Comparison of ENCODE assay signal across 8 mouse cellular contexts in the genomic region with DNA sequence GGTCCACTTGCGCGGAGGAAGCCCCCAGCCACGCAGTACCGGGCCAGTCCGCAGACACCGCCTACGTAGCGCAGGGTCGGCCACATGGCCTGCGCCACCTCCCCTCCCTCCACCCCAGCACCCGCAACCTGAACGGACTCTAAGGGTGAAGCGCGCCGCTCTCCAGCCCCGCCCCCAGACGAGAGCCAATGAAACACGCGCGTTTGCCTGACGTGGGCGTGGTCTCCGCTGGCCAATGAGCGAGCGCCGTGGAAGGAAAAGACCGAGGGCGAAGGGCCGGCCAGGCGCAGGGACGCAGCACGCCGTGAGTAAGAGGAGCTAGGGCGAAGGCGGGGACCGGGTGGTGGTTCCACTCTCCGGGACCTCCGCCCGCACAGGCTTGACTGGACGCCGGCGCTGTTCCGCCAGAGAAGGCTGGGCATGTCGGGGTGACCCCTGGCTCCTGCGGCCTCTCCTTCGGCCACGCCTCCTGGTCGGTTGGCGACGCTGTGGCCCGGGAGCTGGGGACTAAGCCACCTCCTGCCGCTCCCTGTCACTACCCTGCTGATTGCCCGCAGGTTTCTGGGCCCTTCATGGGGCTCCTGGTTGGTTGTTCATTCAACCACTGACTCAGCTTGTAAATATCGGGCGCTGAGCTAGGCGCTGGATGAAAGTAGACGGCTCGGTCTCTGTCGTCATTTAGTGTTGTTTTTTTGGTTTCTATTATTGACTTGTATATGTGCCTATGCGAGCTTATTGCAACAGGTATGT. TPM values are rescaled to one million over a fixed set of nuclear protein-coding genes. Genes with fewer than 3 reads are reported as not detected.
A peak's percentile ranks its signal among the peaks of the same experiment; 100 is the strongest.
DNase-seq lines count a peak whose midpoint lies in the region; ATAC-seq lines count a peak whose summit lies in the region.

Gene L2hgdh, minus strand, starts transcription at position 163 of the 750 bp plus-strand sequence.
Gene Atp5s, plus strand, starts transcription at position 240 of the 750 bp plus-strand sequence.

- peak; percentile 87 for DNase-seq in WW6 (ENCODE audit: low read depth, low spot score)
- DNase-seq in cerebellum, postnatal 4 days (ENCODE audit: low spot score in 2 of 2): peak; percentile 86 to 94
- DNase-seq in gastrocnemius, adult 18-20 months (ENCODE audit: low spot score): peak; percentile 98
- DNase-seq in left cerebral cortex, adult 18-20 months (ENCODE audit: low spot score in 2 of 2): peak; percentile 96
- DNase-seq in right cerebral cortex, adult 18-20 months: peak; percentile 97
- DNase-seq in urinary bladder, postnatal 10 days (ENCODE audit: low spot score): peak; percentile 87

- peak within 1 kb of the TSS; percentile 91 for H3K4me3 ChIP-seq in hindbrain, embryonic 16.5 days (ENCODE audit: low read length)
- peak within 1 kb of the TSS; percentile 55 for H3K4me3 ChIP-seq in macrophage (ENCODE audit: inconsistent target)

- H3K27ac ChIP-seq in hindbrain, embryonic 16.5 days (ENCODE audit: low read depth, low read length): peak within 1 kb of the TSS; percentile 86
- H3K27ac ChIP-seq in macrophage: peak within 1 kb of the TSS; percentile 22; the same call in 1 of the 2 replicates

- peaks cover 12% of the 10 kb centered on the region for H3K4me1 ChIP-seq in hindbrain, embryonic 16.5 days (ENCODE audit: control insufficient read depth, insufficient read depth, low read depth, low read length)

- H3K4me2 ChIP-seq in hindbrain, embryonic 16.5 days (ENCODE audit: low read length): peak within 1 kb of the TSS; percentile 85

- no peaks in the 10 kb centered on the region for H3K79me2 ChIP-seq in macrophage (ENCODE audit: inconsistent target)

- H3K9ac ChIP-seq in hindbrain, embryonic 16.5 days (ENCODE audit: low read depth, low read length): peak within 1 kb of the TSS; percentile 86

- H3K9me3 ChIP-seq in hindbrain, embryonic 16.5 days (ENCODE audit: control insufficient read depth, low read length): no peaks in the 10 kb centered on the region

- peaks cover 7% of the 10 kb centered on the region for H3K36me3 ChIP-seq in hindbrain, embryonic 16.5 days (ENCODE audit: control insufficient read depth, insufficient read depth, low read length)
- H3K36me3 ChIP-seq in macrophage (ENCODE audit: inconsistent target): no peaks in the 10 kb centered on the region

- H3K27me3 ChIP-seq in hindbrain, embryonic 16.5 days (replicated peaks; ENCODE audit: control insufficient read depth, insufficient read depth, low read length): no peaks in the 10 kb centered on the region

- ATAC-seq in hindbrain, embryonic 16.5 days: peak; percentile 97

- under 1% methylated on average over 51 of the region's 60 CpGs for WGBS in hindbrain, embryonic 16.5 days
- WGBS in macrophage (ENCODE audit: missing documents): under 1% methylated on average over 60 of the region's 60 CpGs

RNA-seq across cellular contexts. Expression of gene L2hgdh, which starts in this region (rescaled TPM):
- 10 to 100 TPM; 37.6 to 42.5 TPM for total RNA-seq in gastrocnemius, adult 18-20 months (2021)
- 14.4 and 15.3 TPM in 2 replicates for polyA plus RNA-seq in hindbrain, embryonic 16.5 days (2015; fragmentation: Nextera tagmentation; extraction: Ambion mirVana)
- total RNA-seq in left cerebral cortex, adult 18-20 months (2021): 10 to 100 TPM; 21.9 TPM
- total RNA-seq in macrophage (2018; cell fraction: chromatin; rRNA removed): 1 to 10 TPM in 24 of 26 experiments, under 1 TPM in 2; 0.70 to 9.5 (median 2.7) TPM
- total RNA-seq in macrophage (2018; cell fraction: cytosol; rRNA removed): 1 to 10 TPM in 17 of 26 experiments, under 1 TPM in 9; 0.53 to 2.0 (median 1.4) TPM
- total RNA-seq in macrophage (2018; cell fraction: nucleus; rRNA removed): 1 to 10 TPM in 22 of 26 experiments, under 1 TPM in 4; 0.40 to 7.4 (median 2.6) TPM
- 0.85 to 3.1 TPM (median 1.2 TPM) in 3 replicates for polyA plus RNA-seq in macrophage (2018)

RNA-seq across cellular contexts. Expression of gene Atp5s, which starts in this region (rescaled TPM):
- total RNA-seq in gastrocnemius, adult 18-20 months (2021): 10 to 100 TPM; 20.1 to 23.3 TPM
- 38.9 and 42.6 TPM in 2 replicates for polyA plus RNA-seq in hindbrain, embryonic 16.5 days (2015; fragmentation: Nextera tagmentation; extraction: Ambion mirVana)
- total RNA-seq in left cerebral cortex, adult 18-20 months (2021): 10 to 100 TPM; 32.7 to 32.8 TPM
- total RNA-seq in macrophage (2018; cell fraction: chromatin; rRNA removed): 10 to 100 TPM in 24 of 26 experiments, 1 to 10 TPM in 2; 7.2 to 39.4 (median 20.4) TPM
- 1 to 10 TPM; 3.5 to 9.3 (median 5.9) TPM for total RNA-seq in macrophage (2018; cell fraction: cytosol; rRNA removed)
- total RNA-seq in macrophage (2018; cell fraction: nucleus; rRNA removed): 10 to 100 TPM in 19 of 26 experiments, 1 to 10 TPM in 7; 4.7 to 33.7 (median 16.7) TPM
- 7.8 to 9.8 TPM (median 9.3 TPM) in 3 replicates for polyA plus RNA-seq in macrophage (2018)

Comparison
In these comparisons a context has a peak if more than half of its experiments do, and no peak if none do; other contexts are left out.
1. Peak in every context shown above with its lines: DNase-seq, ATAC-seq, H3K4me3 ChIP-seq and H3K27ac ChIP-seq.